Mouse (Mus musculus) CH12.LX (cell line): Measurements from ENCODE around the gene Mrpl14. TPM values are rescaled to one million over a fixed set of nuclear protein-coding genes. Genes with fewer than 3 reads are reported as not detected.
A peak's percentile ranks its signal among the peaks of the same experiment; 100 is the strongest.

ENCODE experiments used
- DNase-seq: peaks from one replicate; pipeline ENCODE4 v3.0.0-alpha.2; 2013; ENCODE audit errors: extremely low read depth
- H3K27ac ChIP-seq: 2 replicates; pipeline ENCODE4 v1.5.1; 2012; ENCODE audit warnings: low read depth, mild to moderate bottlenecking, control low read depth, moderate library complexity; ENCODE audit not compliant: insufficient read depth
- H3K27me3 ChIP-seq: replicated peaks from 2 replicates; pipeline ENCODE3; 2012; ENCODE audit warnings: inconsistent platforms
- H3K36me3 ChIP-seq, 2 experiments: replicated peaks in 1 of 2; 2 replicates each; pipeline versions ENCODE3 to v1.6.1; 2012; ENCODE audit warnings: inconsistent platforms in 1 of 2, low read length in 1 of 2, mild to moderate bottlenecking in 1 of 2, mixed read lengths in 1 of 2, moderate library complexity in 1 of 2; ENCODE audit not compliant: control insufficient read depth in 1 of 2, insufficient read depth in 1 of 2
- H3K4me1 ChIP-seq, 2 experiments: 2 replicates each; pipeline ENCODE4 v1.6.1; 2012; ENCODE audit warnings: inconsistent platforms in 1 of 2, moderate library complexity in 1 of 2; ENCODE audit not compliant: insufficient read depth in 2 of 2, control insufficient read depth in 1 of 2
- H3K4me2 ChIP-seq: 2 replicates; pipeline ENCODE4 v1.6.1; 2012; ENCODE audit warnings: low read depth, mild to moderate bottlenecking, control low read depth; ENCODE audit not compliant: poor library complexity, insufficient read depth, severe bottlenecking
- H3K4me3 ChIP-seq, 3 experiments: fragments of 150-350 bp in 1 of 3; sonication (generic) in 1 of 3; replicated peaks in 1 of 3; 2 replicates each; pipeline versions ENCODE3 to v1.5.1; 2011 to 2012; ENCODE audit warnings: low read depth in 2 of 3, low read length in 2 of 3, mild to moderate bottlenecking in 2 of 3, moderate library complexity in 2 of 3, control low read depth in 1 of 3, improper control_type of control experiment in 1 of 3, inconsistent platforms in 1 of 3, mixed read lengths in 1 of 3; ENCODE audit not compliant: poor library complexity in 1 of 3
- H3K79me2 ChIP-seq: replicated peaks from 2 replicates; pipeline ENCODE4 v1.6.1; 2012; ENCODE audit warnings: mild to moderate bottlenecking, moderate library complexity; ENCODE audit not compliant: control insufficient read depth, poor library complexity, insufficient read depth, severe bottlenecking; ENCODE audit errors: extremely low read depth
- H3K9ac ChIP-seq: 2 replicates; pipeline ENCODE4 v1.6.1; 2012; ENCODE audit warnings: low read depth, mild to moderate bottlenecking, control low read depth, moderate library complexity; ENCODE audit not compliant: insufficient read depth
- H3K9me3 ChIP-seq: replicated peaks from 2 replicates; pipeline ENCODE3; 2012; ENCODE audit warnings: low read length, inconsistent platforms, mixed read lengths
- BHLHE40 ChIP-seq: IDR thresholded peaks from 2 replicates; pipeline ENCODE4 v1.6.1; 2011; ENCODE audit warnings: mild to moderate bottlenecking, low read depth, low read length, improper control_type of control experiment
- CHD1 ChIP-seq: IDR thresholded peaks from 2 replicates; pipeline ENCODE4 v1.6.1; 2012; ENCODE audit warnings: low read depth, low read length, improper control_type of control experiment, inconsistent platforms
- CHD2 ChIP-seq: IDR thresholded peaks from 2 replicates; pipeline ENCODE4 v1.6.1; 2011; ENCODE audit warnings: low read length, improper control_type of control experiment
- E2F4 ChIP-seq: IDR thresholded peaks from 2 replicates; pipeline ENCODE4 v1.6.1; 2011; ENCODE audit warnings: low read depth, low read length, improper control_type of control experiment; ENCODE audit not compliant: insufficient replicate concordance
- ELF1 ChIP-seq: IDR thresholded peaks from 2 replicates; pipeline ENCODE4 v1.6.1; 2014; ENCODE audit warnings: low read depth, mild to moderate bottlenecking, inconsistent platforms, low read length, improper control_type of control experiment
- EP300 ChIP-seq: IDR thresholded peaks from 2 replicates; pipeline ENCODE4 v1.6.1; 2011; ENCODE audit warnings: low read length, improper control_type of control experiment
- ETS1 ChIP-seq: conservative IDR thresholded peaks from 2 replicates; pipeline ENCODE4 v1.6.1; 2012; ENCODE audit warnings: low read depth, mild to moderate bottlenecking, inconsistent platforms, low read length, improper control_type of control experiment, moderate library complexity
- GABPA ChIP-seq: IDR thresholded peaks from 2 replicates; pipeline ENCODE4 v1.6.1; 2012; ENCODE audit warnings: low read depth, low read length, improper control_type of control experiment, inconsistent platforms; ENCODE audit not compliant: insufficient replicate concordance
- IRF4 ChIP-seq: IDR thresholded peaks from 2 replicates; pipeline ENCODE4 v1.6.1; 2014; ENCODE audit warnings: low read depth, mild to moderate bottlenecking, inconsistent platforms, low read length, improper control_type of control experiment
- JUN ChIP-seq: IDR thresholded peaks from 2 replicates; pipeline ENCODE4 v1.6.1; 2011; ENCODE audit warnings: low read depth, mild to moderate bottlenecking, low read length, improper control_type of control experiment, moderate library complexity; ENCODE audit not compliant: insufficient read depth
- JUND ChIP-seq: conservative IDR thresholded peaks from 2 replicates; pipeline ENCODE4 v1.6.1; 2011; ENCODE audit warnings: low read depth, low read length, improper control_type of control experiment
- KAT2A ChIP-seq: IDR thresholded peaks from 2 replicates; pipeline ENCODE4 v1.6.1; 2012; ENCODE audit warnings: low read length, improper control_type of control experiment, inconsistent platforms; ENCODE audit not compliant: insufficient replicate concordance
- MAX ChIP-seq: IDR thresholded peaks from 2 replicates; pipeline ENCODE4 v1.6.1; 2011; ENCODE audit warnings: low read length, improper control_type of control experiment
- MAZ ChIP-seq: IDR thresholded peaks from 2 replicates; pipeline ENCODE4 v1.6.1; 2012; ENCODE audit warnings: low read depth, mild to moderate bottlenecking, inconsistent platforms, low read length, improper control_type of control experiment, moderate library complexity
- MEF2A ChIP-seq: IDR thresholded peaks from 2 replicates; pipeline ENCODE4 v1.6.1; 2014; ENCODE audit warnings: low read depth, mild to moderate bottlenecking, inconsistent platforms, low read length, improper control_type of control experiment, borderline replicate concordance
- MYC ChIP-seq: IDR thresholded peaks from 2 replicates; pipeline ENCODE4 v1.6.1; 2011; ENCODE audit warnings: low read depth, mild to moderate bottlenecking, improper control_type of control experiment, low read length
- NELFE ChIP-seq: IDR thresholded peaks from 2 replicates; pipeline ENCODE4 v1.6.1; 2011; ENCODE audit warnings: low read depth, low read length, improper control_type of control experiment
- NRF1 ChIP-seq: IDR thresholded peaks from 2 replicates; pipeline ENCODE4 v1.6.1; 2014; ENCODE audit warnings: low read depth, mild to moderate bottlenecking, inconsistent platforms, low read length, improper control_type of control experiment, moderate library complexity
- PAX5 ChIP-seq: IDR thresholded peaks from 2 replicates; pipeline ENCODE4 v1.6.1; 2012; ENCODE audit warnings: low read length, inconsistent platforms, mixed read lengths
- POLR2A ChIP-seq: IDR thresholded peaks from 2 replicates; pipeline ENCODE4 v1.6.1; 2011; ENCODE audit warnings: low read depth, mild to moderate bottlenecking, improper control_type of control experiment, low read length
- POLR2AphosphoS2 ChIP-seq: IDR thresholded peaks from 2 replicates; pipeline ENCODE4 v1.6.1; 2011; ENCODE audit warnings: low read depth, low read length, improper control_type of control experiment
- RAD21 ChIP-seq: IDR thresholded peaks from 2 replicates; pipeline ENCODE4 v1.6.1; 2011; ENCODE audit warnings: low read depth, mild to moderate bottlenecking, low read length, improper control_type of control experiment, moderate library complexity
- RCOR1 ChIP-seq: conservative IDR thresholded peaks from 2 replicates; pipeline ENCODE4 v1.6.1; 2012; ENCODE audit warnings: low read depth, mild to moderate bottlenecking, inconsistent platforms, low read length, improper control_type of control experiment
- SIN3A ChIP-seq: IDR thresholded peaks from 2 replicates; pipeline ENCODE4 v1.6.1; 2012; ENCODE audit warnings: low read length, improper control_type of control experiment, inconsistent platforms
- SMC3 ChIP-seq: IDR thresholded peaks from 2 replicates; pipeline ENCODE4 v1.6.1; 2011; ENCODE audit warnings: low read depth, low read length, improper control_type of control experiment
- TBP ChIP-seq: conservative IDR thresholded peaks from 2 replicates; pipeline ENCODE4 v1.6.1; 2011; ENCODE audit warnings: low read depth, low read length, improper control_type of control experiment
- TCF12 ChIP-seq: IDR thresholded peaks from 2 replicates; pipeline ENCODE4 v1.6.1; 2014; ENCODE audit warnings: low read depth, mild to moderate bottlenecking, inconsistent platforms, low read length, improper control_type of control experiment
- UBTF ChIP-seq: IDR thresholded peaks from 2 replicates; pipeline ENCODE4 v1.6.1; 2012; ENCODE audit warnings: low read depth, mild to moderate bottlenecking, inconsistent platforms, low read length, improper control_type of control experiment, moderate library complexity
- USF2 ChIP-seq: conservative IDR thresholded peaks from 2 replicates; pipeline ENCODE4 v1.6.1; 2011; ENCODE audit warnings: low read depth, low read length, improper control_type of control experiment
- ZC3H11A ChIP-seq: IDR thresholded peaks from 2 replicates; pipeline ENCODE4 v1.6.1; 2012; ENCODE audit warnings: low read depth, mild to moderate bottlenecking, inconsistent platforms, low read length, improper control_type of control experiment
- ZKSCAN1 ChIP-seq: IDR thresholded peaks from 2 replicates; pipeline ENCODE4 v1.6.1; 2012; ENCODE audit warnings: low read depth, inconsistent platforms, low read length, improper control_type of control experiment, borderline replicate concordance
- ZMIZ1 ChIP-seq: IDR thresholded peaks from 2 replicates; pipeline ENCODE4 v1.6.1; 2012; ENCODE audit warnings: low read depth, mild to moderate bottlenecking, inconsistent platforms, low read length, improper control_type of control experiment
- ZNF384 ChIP-seq: IDR thresholded peaks from 2 replicates; pipeline ENCODE4 v1.6.1; 2012; ENCODE audit warnings: low read depth, low read length, improper control_type of control experiment, inconsistent platforms
- dilution Hi-C: fragments of 300-500 bp; cut with MboI; formaldehyde crosslinking; loops from 2 replicates; pipeline ENCODE4 v1.14.3; 2020; ENCODE audit warnings: low sequenced_read_pairs; ENCODE audit not compliant: extremely low pct_unique_long_range_greater_than_20kb, extremely low pct_ligation_motif_present
- in situ Hi-C: fragments of 300-500 bp; cut with MboI; formaldehyde crosslinking; loops from 3 replicates; pipeline ENCODE4 v1.14.3; 2019; ENCODE audit warnings: low sequenced_read_pairs, low pct_ligation_motif_present, low pct_unique_long_range_greater_than_20kb, mixed read lengths
- polyA plus RNA-seq: library from polyadenylated mRNA; unstranded; fragments of >175 nt; gene quantifications from 2 replicates; pipeline ENCODE4 v1.2.1, GENCODE M21; 2012; ENCODE audit warnings: low read depth; ENCODE audit not compliant: insufficient read length
- total RNA-seq, 2 experiments: library from RNA; depleted of rRNA; stranded (reverse); fragments of 300-350 nt in 1 of 2; fragments of >200 nt in 1 of 2; gene quantifications; 2 replicates each; pipeline ENCODE4 v1.2.3; 2012 to 2014

Gene Mrpl14
- total and polyA plus RNA-seq, 3 experiments: 46.1 to 62.5 (median 56.9) TPM

DNA sequence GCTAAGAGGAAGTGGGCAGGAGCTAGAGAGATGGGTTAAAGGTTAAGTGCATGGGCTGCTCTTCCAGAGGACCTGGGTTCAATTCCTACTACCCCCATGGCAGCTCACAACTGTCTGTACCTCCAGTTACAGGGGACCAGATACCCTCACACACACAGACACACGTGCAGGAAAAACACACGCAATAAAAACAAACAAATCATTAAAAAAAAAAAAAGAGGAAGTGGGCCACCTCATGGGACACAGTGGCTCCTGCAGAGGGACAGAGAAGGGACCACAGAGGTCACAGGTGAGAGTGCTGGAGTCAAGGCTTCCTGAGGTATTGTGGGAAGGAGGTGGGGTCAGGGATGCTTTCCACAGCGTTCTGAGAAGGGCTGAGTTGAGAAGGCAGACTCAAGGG is 25.4 kb downstream of the Mrpl14 start:
- TF ChIP-seq MEF2A (no peak), BHLHE40 (peak; percentile 88), ZNF384 (peak; percentile 85), EP300 (0 out of 2 replicates have a peak, but pooled peaks have one; percentile 29), NELFE (no peak), IRF4 (peak; percentile 56; the same call in 1 of the 2 replicates)
- H3K9me3 ChIP-seq: peaks cover 2% of the 10 kb centered on the region
- H3K4me2 ChIP-seq: no peak overlapping the region
- H3K79me2 ChIP-seq: no peaks in the 10 kb centered on the region
- no peak overlapping the region for H3K27ac ChIP-seq
- no peak for DNase-seq
- dilution Hi-C loops: no loop called here
- in situ Hi-C loops: no loop called here
- peaks cover 19 to 39% of the 10 kb centered on the region in 2 experiments for H3K4me1 ChIP-seq
- no peak overlapping the region for H3K4me3 ChIP-seq
- H3K27me3 ChIP-seq: no peaks in the 10 kb centered on the region
- no peaks in the 10 kb centered on the region for H3K36me3 ChIP-seq
- no peak overlapping the region for H3K9ac ChIP-seq

DNA sequence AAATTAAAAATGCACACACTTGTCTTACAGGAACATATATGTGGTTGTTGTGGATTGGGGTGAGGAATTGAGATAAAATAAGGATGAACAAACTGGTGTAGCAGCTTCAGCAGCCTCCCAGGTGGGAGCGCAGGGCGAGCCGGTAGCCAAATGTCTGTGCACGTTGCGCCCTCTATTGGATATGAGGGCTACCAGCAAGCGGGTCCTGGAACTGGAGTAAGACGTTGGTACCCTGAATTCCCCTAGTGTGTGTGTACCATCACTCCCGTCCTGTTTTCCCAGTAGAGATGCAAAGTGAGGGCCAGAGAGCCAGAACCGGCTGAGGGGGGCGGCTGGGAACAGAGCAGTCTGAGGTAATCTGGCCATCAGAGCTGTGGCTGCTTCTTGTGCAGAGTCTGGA is 32.2 kb downstream of the Mrpl14 start:
- H3K4me2 ChIP-seq: no peak overlapping the region
- peaks cover 30% of the 10 kb centered on the region for H3K27me3 ChIP-seq
- peaks cover 3% of the 10 kb centered on the region for H3K9me3 ChIP-seq
- peaks cover 4 to 13% of the 10 kb centered on the region in 2 experiments; a peak in 3 of 4 replicates for H3K4me1 ChIP-seq
- H3K9ac ChIP-seq: no peak overlapping the region
- DNase-seq: peak; percentile 64
- no peaks in the 10 kb centered on the region for H3K79me2 ChIP-seq
- in situ Hi-C loops: loop anchor here (5.0 kb wide), 2 partner anchors 46 to 131 kb away; no protein-coding TSS in a partner anchor
- no peak overlapping the region for H3K27ac ChIP-seq
- dilution Hi-C loops: no loop called here
- H3K36me3 ChIP-seq: no peaks in the 10 kb centered on the region
- H3K4me3 ChIP-seq: no peak overlapping the region
- TF ChIP-seq SMC3 (peak; percentile 69), KAT2A (no peak), RCOR1 (no peak), EP300 (no peak), ZKSCAN1 (no peak), MAX (no peak), JUND (no peak), POLR2A (no peak), POLR2AphosphoS2 (no peak), ZMIZ1 (no peak), ETS1 (no peak), UBTF (no peak), MYC (no peak), JUN (no peak), USF2 (no peak), ELF1 (no peak), GABPA (no peak), SIN3A (no peak), CHD2 (no peak), ZC3H11A (peak; percentile 21; the same call in 1 of the 2 replicates), NRF1 (no peak), NELFE (no peak), BHLHE40 (no peak), PAX5 (no peak), MEF2A (no peak), RAD21 (peak; percentile 91), MAZ (no peak), E2F4 (no peak), CHD1 (no peak), TCF12 (no peak), ZNF384 (no peak), TBP (no peak)
